Mouse (Mus musculus) heart, adult 2 months (tissue): ENCODE results near the gene Masp1.

Experiments
- CTCF ChIP-seq: fragments of 200-600 bp; IDR thresholded peaks from 2 replicates; pipeline ENCODE4 v1.8.1; 2022; ENCODE audit warnings: antibody characterized with exemption, mild to moderate bottlenecking, moderate library complexity
- EP300 ChIP-seq: fragments of 200-500 bp; IDR thresholded peaks from 2 replicates; pipeline ENCODE4 v1.6.1; 2011; ENCODE audit warnings: low read depth, low read length, control low read depth; ENCODE audit not compliant: insufficient read depth

GRCm38 (mm10) chr16:23471551-23471950 lies 49.1 kb downstream of the Masp1 start:
- TF ChIP-seq EP300 (no peak), CTCF (no peak)
